24 mouse cellular contexts compared by ENCODE assay signal in the genomic region with DNA sequence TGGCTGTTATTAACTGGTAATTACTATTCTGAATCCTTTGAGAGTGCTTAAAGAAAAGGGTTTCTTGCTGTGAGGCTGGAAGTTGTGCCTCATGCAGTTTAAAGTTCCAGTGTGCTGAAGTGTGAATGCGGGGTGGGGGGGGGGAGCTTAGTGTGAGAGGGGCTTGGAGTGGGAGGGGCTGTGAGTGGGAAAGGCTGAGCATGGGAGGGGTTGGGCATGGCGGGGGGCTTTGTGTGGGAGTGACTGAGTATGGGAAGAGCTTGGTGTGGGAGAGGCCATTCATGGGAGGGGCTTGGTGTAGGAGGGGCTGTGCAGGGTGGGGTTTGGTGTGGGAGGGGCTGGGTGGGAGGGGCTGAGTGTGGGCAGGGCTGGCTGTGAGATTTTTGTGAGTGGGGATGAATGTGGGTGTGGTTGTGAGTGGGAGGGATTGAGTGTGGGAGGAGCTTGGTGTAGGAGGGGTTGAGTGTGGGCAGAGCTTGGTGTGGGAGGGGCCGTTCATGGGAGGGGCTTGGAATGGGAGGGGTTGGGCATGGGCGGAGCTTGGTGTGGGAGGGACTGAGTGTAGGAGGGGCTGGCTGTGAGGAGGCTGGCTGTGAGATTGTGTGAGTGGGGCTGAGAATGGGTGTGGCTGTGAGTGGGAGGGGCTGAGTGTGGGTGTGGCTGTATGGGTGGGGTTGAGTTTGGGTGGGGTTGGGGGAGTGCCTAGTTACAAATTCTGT.
DNase-seq lines count a peak whose midpoint lies in the region; ATAC-seq lines count a peak whose summit lies in the region.
"Had no signal": no experiment of that assay in that cellular context is flagged by ENCODE, and none has a peak within 500 bp of the region (broad histone marks: within the 10 kb centered on the region; RNA-seq: fewer than 3 reads in every experiment).

No protein-coding gene starts in this region.

- H3K4me1 ChIP-seq in midbrain, embryonic 10.5 days: peaks cover 17% of the 10 kb centered on the region
- peaks cover 3% of the 10 kb centered on the region; the same call in 1 of the 2 replicates for H3K4me1 ChIP-seq in midbrain, embryonic 14.5 days (ENCODE audit: control insufficient read depth, insufficient read depth, low read length)
- peaks cover 4% of the 10 kb centered on the region for H3K4me1 ChIP-seq in embryonic facial prominence, embryonic 10.5 days
- H3K4me1 ChIP-seq: embryonic facial prominence, embryonic 13.5 days; heart, embryonic 15.5 days; limb, embryonic 12.5 days; liver, embryonic 12.5 days had no signal

- WGBS in midbrain, embryonic 10.5 days: 64% methylated on average over 4 of the region's 4 CpGs
- WGBS in midbrain, embryonic 14.5 days: 64% methylated on average over 4 of the region's 4 CpGs
- 78% methylated on average over 4 of the region's 4 CpGs for WGBS in embryonic facial prominence, embryonic 10.5 days

- H3K4me3 ChIP-seq in midbrain, embryonic 10.5 days: no peak overlapping the region
- no peak overlapping the region for H3K4me3 ChIP-seq in midbrain, embryonic 14.5 days (replicated peaks; ENCODE audit: low read depth, low read length)
- H3K4me3 ChIP-seq in embryonic facial prominence, embryonic 10.5 days: no peak overlapping the region
- H3K4me3 ChIP-seq: embryonic facial prominence, embryonic 13.5 days; heart, embryonic 15.5 days; hindbrain, embryonic 12.5 days; limb, embryonic 12.5 days; liver, embryonic 12.5 days had no signal

- H3K36me3 ChIP-seq in midbrain, embryonic 10.5 days: no peaks in the 10 kb centered on the region
- H3K36me3 ChIP-seq in midbrain, embryonic 14.5 days (ENCODE audit: control insufficient read depth, insufficient read depth, low read length): no peaks in the 10 kb centered on the region
- H3K36me3 ChIP-seq in embryonic facial prominence, embryonic 10.5 days (replicated peaks): no peaks in the 10 kb centered on the region
- H3K36me3 ChIP-seq: embryonic facial prominence, embryonic 13.5 days; hindbrain, embryonic 12.5 days; limb, embryonic 12.5 days; liver, embryonic 12.5 days had no signal

- ATAC-seq in midbrain, embryonic 14.5 days (ENCODE audit: low FRiP score, low TSS enrichment): no peak
- ATAC-seq: inflammation-experienced regulatory T-cells, adult 6 months; liver, embryonic 12.5 days had no signal

- DNase-seq in gastrocnemius, postnatal 10 days: peak; percentile 28
- no peak for DNase-seq in gastrocnemius, postnatal 4 days (ENCODE audit: low spot score in 2 of 2)
- DNase-seq in midbrain, embryonic 10.5 days (ENCODE audit: low spot score): no peak
- no peak for DNase-seq in midbrain, embryonic 14.5 days
- DNase-seq in embryonic facial prominence, embryonic 10.5 days (ENCODE audit: low spot score): no peak
- no peak for DNase-seq in left cerebral cortex, postnatal 14 days (ENCODE audit: low spot score in 2 of 2)
- no peak for DNase-seq in ovary, postnatal 14 days (ENCODE audit: low spot score)
- DNase-seq: adrenal gland, adult 2 months; B cell, adult 2 months; cerebellum, adult 9-10 months; heart, adult 11 months; kidney, postnatal 36 days; lung, embryonic 14.5 days; lung, postnatal 36 days; right cerebral cortex, postnatal 14 days; spleen, adult 18-20 months; thymus, adult 18-20 months; thymus, postnatal 4 days had no signal

- H3K27me3 ChIP-seq in midbrain, embryonic 10.5 days (ENCODE audit: low read depth, poor library complexity, severe bottlenecking): no peaks in the 10 kb centered on the region
- H3K27me3 ChIP-seq in midbrain, embryonic 14.5 days (ENCODE audit: control insufficient read depth, insufficient read depth, low read length): no peaks in the 10 kb centered on the region
- no peaks in the 10 kb centered on the region for H3K27me3 ChIP-seq in embryonic facial prominence, embryonic 10.5 days (replicated peaks; ENCODE audit: low read depth, poor library complexity, severe bottlenecking)
- H3K27me3 ChIP-seq: embryonic facial prominence, embryonic 13.5 days; hindbrain, embryonic 12.5 days; limb, embryonic 12.5 days; liver, embryonic 12.5 days had no signal

- 0 out of 2 replicates have a peak overlapping the region, but pooled peaks have one; percentile 13 for H3K27ac ChIP-seq in midbrain, embryonic 10.5 days (replicated peaks)
- no peak overlapping the region for H3K27ac ChIP-seq in midbrain, embryonic 14.5 days (replicated peaks; ENCODE audit: low read depth, low read length)
- peak overlapping the region; percentile 19; the same call in 1 of the 2 replicates for H3K27ac ChIP-seq in embryonic facial prominence, embryonic 10.5 days (replicated peaks)
- H3K27ac ChIP-seq: embryonic facial prominence, embryonic 13.5 days; heart, embryonic 15.5 days; limb, embryonic 12.5 days; liver, embryonic 12.5 days had no signal

- no peaks in the 10 kb centered on the region for H3K9me3 ChIP-seq in midbrain, embryonic 10.5 days (replicated peaks)
- H3K9me3 ChIP-seq in midbrain, embryonic 14.5 days (ENCODE audit: control insufficient read depth, low read length): no peaks in the 10 kb centered on the region
- H3K9me3 ChIP-seq in embryonic facial prominence, embryonic 10.5 days: no peaks in the 10 kb centered on the region
- H3K9me3 ChIP-seq: embryonic facial prominence, embryonic 13.5 days; heart, embryonic 15.5 days; hindbrain, embryonic 12.5 days; limb, embryonic 12.5 days had no signal

- H3K4me2 ChIP-seq in midbrain, embryonic 14.5 days (ENCODE audit: low read length): no peak overlapping the region
- H3K4me2 ChIP-seq: embryonic facial prominence, embryonic 13.5 days; heart, embryonic 15.5 days; hindbrain, embryonic 12.5 days; limb, embryonic 12.5 days; liver, embryonic 12.5 days; lung, embryonic 14.5 days had no signal

- H3K9ac ChIP-seq in midbrain, embryonic 14.5 days (replicated peaks; ENCODE audit: low read length): no peak overlapping the region
- H3K9ac ChIP-seq: embryonic facial prominence, embryonic 13.5 days; heart, embryonic 15.5 days; hindbrain, embryonic 12.5 days; limb, embryonic 12.5 days; liver, embryonic 12.5 days; lung, embryonic 14.5 days had no signal

- intact Hi-C loops in left cerebral cortex, postnatal 14 days (cut with DNase I): no loop called here
